Comparison of ENCODE assay signal across 28 mouse cellular contexts in genomic region chr7:72098603-72099002, GRCm38 (mm10).
DNase-seq lines count a peak whose midpoint lies in the region; ATAC-seq and TF ChIP-seq lines count a peak whose summit lies in the region.
"Had no signal": no experiment of that assay in that cellular context is flagged by ENCODE, and none has a peak within 500 bp of the region (broad histone marks: within the 10 kb centered on the region; RNA-seq: fewer than 3 reads in every experiment).

No protein-coding gene starts in this region.

- no peak for TF ChIP-seq CTCF in lung, embryonic 14.5 days (IDR thresholded peaks at IDR 0.05; ENCODE audit: low read depth)
- no peak for TF ChIP-seq CTCF in lung, adult 2 months (IDR thresholded peaks at IDR 0.05; ENCODE audit: insufficient read depth, low read length)

- H3K9ac ChIP-seq in lung, embryonic 14.5 days = no peak overlapping the region
- H3K9ac ChIP-seq: embryonic facial prominence, embryonic 13.5 days; forebrain, embryonic 13.5 days; hindbrain, embryonic 12.5 days; hindbrain, embryonic 15.5 days; intestine, embryonic 15.5 days had no signal

- no peaks in the 10 kb centered on the region for H3K27me3 ChIP-seq in lung, embryonic 14.5 days (ENCODE audit: insufficient read depth, low read length)
- H3K27me3 ChIP-seq in forebrain, embryonic 10.5 days (ENCODE audit: poor library complexity, severe bottlenecking) = no peaks in the 10 kb centered on the region
- H3K27me3 ChIP-seq: CH12.LX; embryonic facial prominence, embryonic 13.5 days; forebrain, embryonic 13.5 days; hindbrain, embryonic 12.5 days; hindbrain, embryonic 15.5 days; intestine, embryonic 15.5 days had no signal

- no peak overlapping the region for H3K4me3 ChIP-seq in lung, embryonic 14.5 days (ENCODE audit: low read depth, low read length)
- H3K4me3 ChIP-seq in lung, adult 2 months (replicated peaks; ENCODE audit: extremely low read depth, low read depth, low read length) = no peak overlapping the region
- H3K4me3 ChIP-seq in forebrain, embryonic 10.5 days = no peak overlapping the region
- H3K4me3 ChIP-seq: embryonic facial prominence, embryonic 10.5 days; embryonic facial prominence, embryonic 13.5 days; erythroblast, embryonic 14.5 days; forebrain, embryonic 13.5 days; gastrocnemius, adult 2 months; heart, adult 2 months; heart, embryonic 10.5 days; hindbrain, embryonic 12.5 days; hindbrain, embryonic 15.5 days; intestine, embryonic 15.5 days had no signal

- no peaks in the 10 kb centered on the region for H3K9me3 ChIP-seq in lung, embryonic 14.5 days (ENCODE audit: low read depth, low read length)
- no peaks in the 10 kb centered on the region for H3K9me3 ChIP-seq in forebrain, embryonic 10.5 days
- H3K9me3 ChIP-seq: embryonic facial prominence, embryonic 10.5 days; embryonic facial prominence, embryonic 13.5 days; forebrain, embryonic 13.5 days; heart, embryonic 10.5 days; hindbrain, embryonic 12.5 days; hindbrain, embryonic 15.5 days; intestine, embryonic 15.5 days had no signal

- WGBS in lung, embryonic 14.5 days = 67% methylated on average over 6 of the region's 6 CpGs
- 71% methylated on average over 6 of the region's 6 CpGs for WGBS in lung, adult 2 months
- 96% methylated on average over 6 of the region's 6 CpGs for WGBS in forebrain, embryonic 10.5 days

- no peak overlapping the region for H3K4me2 ChIP-seq in lung, embryonic 14.5 days
- H3K4me2 ChIP-seq: embryonic facial prominence, embryonic 13.5 days; forebrain, embryonic 13.5 days; hindbrain, embryonic 12.5 days; hindbrain, embryonic 15.5 days; intestine, embryonic 15.5 days had no signal

- no peaks in the 10 kb centered on the region for H3K36me3 ChIP-seq in lung, embryonic 14.5 days (ENCODE audit: insufficient read depth)
- no peaks in the 10 kb centered on the region for H3K36me3 ChIP-seq in forebrain, embryonic 10.5 days (replicated peaks)
- H3K36me3 ChIP-seq: embryonic facial prominence, embryonic 10.5 days; embryonic facial prominence, embryonic 13.5 days; G1E; heart, embryonic 10.5 days; hindbrain, embryonic 12.5 days; hindbrain, embryonic 15.5 days; intestine, embryonic 15.5 days had no signal

- ATAC-seq in lung, embryonic 14.5 days (ENCODE audit: insufficient read depth) = peak; percentile 24; the same call in 1 of the 2 replicates
- ATAC-seq: activated CD4-positive, CD25-positive, alpha-beta regulatory T cell, adult 4 months; forebrain, embryonic 13.5 days; forebrain, embryonic 16.5 days; intestine, embryonic 15.5 days had no signal

- no peak for TF ChIP-seq POLR2A in lung, adult 2 months (IDR thresholded peaks at IDR 0.05; ENCODE audit: borderline replicate concordance, extremely low read depth, low read depth, low read length)

- DNase-seq in lung, embryonic 14.5 days = no peak
- no peak for DNase-seq in lung, postnatal 25 days (ENCODE audit: low spot score)
- DNase-seq in lung, postnatal 36 days = peak; percentile 11
- no peak for DNase-seq in lung, adult 2 months
- peak; percentile 31 for DNase-seq in Muller cell, postnatal 12 days (ENCODE audit: inconsistent ontology term)
- DNase-seq in kidney, postnatal 4 days = no peak
- no peak for DNase-seq in forebrain, embryonic 10.5 days (ENCODE audit: extremely low spot score, low spot score)
- DNase-seq: adrenal gland, adult 8-10 months; adrenal gland, postnatal 25 days; cerebellum, adult 11-12 months; cerebellum, adult 8-10 months; cerebellum, postnatal 36 days; embryo, embryonic 11 days; gastrocnemius, adult 2 months; gastrocnemius, postnatal 14 days; heart, adult 2 months had no signal

- H3K4me1 ChIP-seq in lung, embryonic 14.5 days (ENCODE audit: insufficient read depth) = no peaks in the 10 kb centered on the region
- no peaks in the 10 kb centered on the region; the same call in 1 of the 2 replicates for H3K4me1 ChIP-seq in lung, adult 2 months (ENCODE audit: control insufficient read depth, insufficient read depth, low read length)
- peaks cover 9% of the 10 kb centered on the region for H3K4me1 ChIP-seq in forebrain, embryonic 10.5 days
- H3K4me1 ChIP-seq: embryonic facial prominence, embryonic 13.5 days; forebrain, embryonic 13.5 days; heart, embryonic 10.5 days; hindbrain, embryonic 15.5 days; intestine, embryonic 15.5 days had no signal

- no peak overlapping the region for H3K27ac ChIP-seq in lung, embryonic 14.5 days (ENCODE audit: low read depth)
- no peak overlapping the region for H3K27ac ChIP-seq in forebrain, embryonic 10.5 days
- H3K27ac ChIP-seq: embryonic facial prominence, embryonic 10.5 days; embryonic facial prominence, embryonic 13.5 days; forebrain, embryonic 13.5 days; gastrocnemius, adult 2 months; heart, adult 2 months; heart, embryonic 10.5 days; hindbrain, embryonic 12.5 days; hindbrain, embryonic 15.5 days; intestine, embryonic 15.5 days had no signal

Comparison
In these comparisons a context has a peak if more than half of its experiments do, and no peak if none do; other contexts are left out.
1. DNase-seq: peak in lung, postnatal 36 days (single experiment) and Muller cell, postnatal 12 days (single experiment); none in lung, embryonic 14.5 days (single experiment), lung, postnatal 25 days (single experiment), lung, adult 2 months (single experiment), kidney, postnatal 4 days (0 of 2) and forebrain, embryonic 10.5 days (single experiment).